Mouse (Mus musculus) ES-E14 (cell line): ENCODE measurements around the gene Prss23.

ENCODE experiments used
- HCFC1 ChIP-seq: IDR thresholded peaks from 2 replicates; pipeline ENCODE4 v1.6.1; 2012; ENCODE audit warnings: low read length, inconsistent platforms, borderline replicate concordance; ENCODE audit not compliant: insufficient read depth
- ZC3H11A ChIP-seq: IDR thresholded peaks from 2 replicates; pipeline ENCODE4 v1.6.1; 2012; ENCODE audit warnings: low read depth, mild to moderate bottlenecking, inconsistent platforms, low read length, borderline replicate concordance

- TF ChIP-seq HCFC1 = no peak
- no peak for TF ChIP-seq ZC3H11A
These were observed 28.2 kb upstream of the Prss23 start for GRCm38 (mm10) chr7:89555170-89555569.
